Mouse (Mus musculus): ENCODE measurements around the gene Hist1h2bl. TPM values are rescaled to one million over a fixed set of nuclear protein-coding genes. Genes with fewer than 3 reads are reported as not detected.

The Hist1h2bl gene
- polyA plus RNA-seq, 1 experiment = 1.0 TPM

GRCm38 (mm10) chr13:21710821-21711525, 5.0 kb downstream of the Hist1h2bl start:
- DNase-seq = peak; percentile 84
- H3K4me1 ChIP-seq (ENCODE audit: control insufficient read depth, insufficient read depth, low read length) = peaks cover 8% of the 10 kb centered on the region; the same call in 1 of the 2 replicates
- no peaks in the 10 kb centered on the region for H3K36me3 ChIP-seq (ENCODE audit: control insufficient read depth, insufficient read depth, low read length)
- no peaks in the 10 kb centered on the region for H3K27me3 ChIP-seq (replicated peaks; ENCODE audit: control insufficient read depth, insufficient read depth, low read length)
- no peak overlapping the region for H3K27ac ChIP-seq (ENCODE audit: insufficient read depth, low read depth, low read length)
- 6% methylated on average over 22 of the region's 22 CpGs for WGBS
- no peak for TF ChIP-seq CTCF (conservative IDR thresholded peaks at IDR 0.05; ENCODE audit: insufficient read depth, insufficient read length, low read depth, low read length)
- TF ChIP-seq POLR2A (IDR thresholded peaks at IDR 0.05; ENCODE audit: low read depth, low read length) = no peak
- peak overlapping the region; percentile 49 for H3K4me3 ChIP-seq (ENCODE audit: insufficient read depth, low read depth, low read length)

GRCm38 (mm10) chr13:21710031-21710711, 5.8 kb downstream of the Hist1h2bl start:
- Histone ChIP-seq H3K4me1 (ENCODE audit: control insufficient read depth, insufficient read depth, low read length) (peaks cover 5% of the 10 kb centered on the region; the same call in 1 of the 2 replicates), H3K27me3 (replicated peaks; ENCODE audit: control insufficient read depth, insufficient read depth, low read length) (no peaks in the 10 kb centered on the region), H3K36me3 (ENCODE audit: control insufficient read depth, insufficient read depth, low read length) (no peaks in the 10 kb centered on the region), H3K27ac (ENCODE audit: insufficient read depth, low read depth, low read length) (peak overlapping the region; percentile 17; the same call in 1 of the 2 replicates), H3K4me3 (ENCODE audit: insufficient read depth, low read depth, low read length) (peak overlapping the region; percentile 71)
- under 1% methylated on average over 32 of the region's 32 CpGs for WGBS
- DNase-seq = peak; percentile 92
- peak; percentile 76 for TF ChIP-seq CTCF (conservative IDR thresholded peaks at IDR 0.05; ENCODE audit: insufficient read depth, insufficient read length, low read depth, low read length)
- no peak for TF ChIP-seq POLR2A (IDR thresholded peaks at IDR 0.05; ENCODE audit: low read depth, low read length)

- Histone ChIP-seq H3K27ac (ENCODE audit: insufficient read depth, low read depth, low read length) (no peak overlapping the region), H3K4me1 (ENCODE audit: control insufficient read depth, insufficient read depth, low read length) (no peaks in the 10 kb centered on the region), H3K4me3 (ENCODE audit: insufficient read depth, low read depth, low read length) (no peak overlapping the region), H3K27me3 (replicated peaks; ENCODE audit: control insufficient read depth, insufficient read depth, low read length) (no peaks in the 10 kb centered on the region), H3K36me3 (ENCODE audit: control insufficient read depth, insufficient read depth, low read length) (no peaks in the 10 kb centered on the region)
- DNase-seq = no peak
- TF ChIP-seq POLR2A (IDR thresholded peaks at IDR 0.05; ENCODE audit: low read depth, low read length) (no peak), CTCF (conservative IDR thresholded peaks at IDR 0.05; ENCODE audit: insufficient read depth, insufficient read length, low read depth, low read length) (no peak)
- WGBS = 67% methylated on average over 4 of the region's 4 CpGs
Observed at GRCm38 (mm10) chr13:21706669-21707068, 9.3 kb downstream of the Hist1h2bl start.

- no peak for DNase-seq
- Histone ChIP-seq H3K27ac (ENCODE audit: insufficient read depth, low read depth, low read length) (no peak within 1 kb of the TSS), H3K27me3 (replicated peaks; ENCODE audit: control insufficient read depth, insufficient read depth, low read length) (no peaks in the 10 kb centered on the region; the same call in 1 of the 2 replicates), H3K4me3 (ENCODE audit: insufficient read depth, low read depth, low read length) (no peak within 1 kb of the TSS), H3K36me3 (ENCODE audit: control insufficient read depth, insufficient read depth, low read length) (no peaks in the 10 kb centered on the region), H3K4me1 (ENCODE audit: control insufficient read depth, insufficient read depth, low read length) (no peaks in the 10 kb centered on the region)
- TF ChIP-seq POLR2A (IDR thresholded peaks at IDR 0.05; ENCODE audit: low read depth, low read length) (no peak), CTCF (conservative IDR thresholded peaks at IDR 0.05; ENCODE audit: insufficient read depth, insufficient read length, low read depth, low read length) (no peak)
Observed at GRCm38 (mm10) chr13:21697811-21698210, 18.1 kb downstream of the Hist1h2bl start, which contains the start of gene Olfr1359. Gene Olfr1359, plus strand, starts transcription at chr13:21698111.

GRCm38 (mm10) chr13:21677305-21677704, 38.6 kb downstream of the Hist1h2bl start, which contains the start of gene Olfr1360:
Gene Olfr1360, minus strand, starts transcription at chr13:21677405.
- no peak within 1 kb of the TSS for H3K4me3 ChIP-seq (ENCODE audit: insufficient read depth, low read depth, low read length)
- no peaks in the 10 kb centered on the region for H3K27me3 ChIP-seq (replicated peaks; ENCODE audit: control insufficient read depth, insufficient read depth, low read length)
- H3K4me1 ChIP-seq (ENCODE audit: control insufficient read depth, insufficient read depth, low read length) = no peaks in the 10 kb centered on the region
- WGBS = 75% methylated on average over 2 of the region's 2 CpGs
- DNase-seq = no peak
- H3K27ac ChIP-seq (ENCODE audit: insufficient read depth, low read depth, low read length) = no peak within 1 kb of the TSS
- TF ChIP-seq POLR2A (IDR thresholded peaks at IDR 0.05; ENCODE audit: low read depth, low read length) (no peak), CTCF (conservative IDR thresholded peaks at IDR 0.05; ENCODE audit: insufficient read depth, insufficient read length, low read depth, low read length) (no peak)
- H3K36me3 ChIP-seq (ENCODE audit: control insufficient read depth, insufficient read depth, low read length) = no peaks in the 10 kb centered on the region

Other genes with a start within 250 kb of the Hist1h2bl start
- 0.13 and 0.23 TPM in 2 replicates for gene Nkapl, start 247.6 kb downstream of the Hist1h2bl start, polyA plus RNA-seq (2012; rRNA removed)
- 0.54 and 0.56 TPM in 2 replicates for gene Zkscan4, start 237.2 kb downstream of the Hist1h2bl start, polyA plus RNA-seq (2012; rRNA removed)
- not detected in 2 replicates for gene Gm10065, start 236.7 kb downstream of the Hist1h2bl start, polyA plus RNA-seq (2012; rRNA removed)
- 0.26 and 0.34 TPM in 2 replicates for gene AK157302, start 220.9 kb downstream of the Hist1h2bl start, polyA plus RNA-seq (2012; rRNA removed)
- 54.6 and 55.1 TPM in 2 replicates for gene Gm11273, start 214.7 kb downstream of the Hist1h2bl start, polyA plus RNA-seq (2012; rRNA removed)
- 3.0 and 4.2 TPM in 2 replicates for gene Zkscan8, start 185.0 kb downstream of the Hist1h2bl start, polyA plus RNA-seq (2012; rRNA removed)
- not detected in 2 replicates for gene Olfr1366, start 173.3 kb downstream of the Hist1h2bl start, polyA plus RNA-seq (2012; rRNA removed)
- not detected in 2 replicates for gene Olfr1535, start 156.2 kb downstream of the Hist1h2bl start, polyA plus RNA-seq (2012; rRNA removed)
- not detected in 2 replicates for gene Olfr1364, start 134.4 kb downstream of the Hist1h2bl start, polyA plus RNA-seq (2012; rRNA removed)
- gene Olfr1362, start 102.1 kb downstream of the Hist1h2bl start, polyA plus RNA-seq (2012; rRNA removed) = not detected in 2 replicates
- not detected in 2 replicates for gene Olfr11, start 73.6 kb downstream of the Hist1h2bl start, polyA plus RNA-seq (2012; rRNA removed)
- gene Olfr1361, start 52.8 kb downstream of the Hist1h2bl start, polyA plus RNA-seq (2012; rRNA removed) = not detected in 2 replicates
- gene Olfr1360, start 38.7 kb downstream of the Hist1h2bl start, polyA plus RNA-seq (2012; rRNA removed) = not detected in 2 replicates
- gene Olfr1359, start 18.0 kb downstream of the Hist1h2bl start, polyA plus RNA-seq (2012; rRNA removed) = not detected in 2 replicates
- 0.49 and 1.2 TPM in 2 replicates for gene Hist1h2ai, start 279 bp upstream of the Hist1h2bl start, polyA plus RNA-seq (2012; rRNA removed)
- gene Hist1h3h, start 1.5 kb upstream of the Hist1h2bl start, polyA plus RNA-seq (2012; rRNA removed) = 1.1 and 2.2 TPM in 2 replicates
- 0.24 and 0.38 TPM in 2 replicates for gene Hist1h2bm, start 5.9 kb upstream of the Hist1h2bl start, polyA plus RNA-seq (2012; rRNA removed)
- gene Hist1h4j, start 18.9 kb upstream of the Hist1h2bl start, polyA plus RNA-seq (2012; rRNA removed) = 0.75 and 1.1 TPM in 2 replicates
- gene Hist1h4k, start 34.4 kb upstream of the Hist1h2bl start, polyA plus RNA-seq (2012; rRNA removed) = 2.6 and 6.8 TPM in 2 replicates
- gene Hist1h2ak, start 37.7 kb upstream of the Hist1h2bl start, polyA plus RNA-seq (2012; rRNA removed) = 0.72 and 0.77 TPM in 2 replicates
- not detected in 2 replicates for gene Hist1h2bn, start 38.0 kb upstream of the Hist1h2bl start, polyA plus RNA-seq (2012; rRNA removed)
- 0.14 TPM in 1 of 2 replicates, not detected in the other for gene Hist1h1b, start 64.5 kb upstream of the Hist1h2bl start, polyA plus RNA-seq (2012; rRNA removed)
- 1.1 and 3.3 TPM in 2 replicates for gene Hist1h3i, start 67.2 kb upstream of the Hist1h2bl start, polyA plus RNA-seq (2012; rRNA removed)
- gene Hist1h2an, start 71.1 kb upstream of the Hist1h2bl start, polyA plus RNA-seq (2012; rRNA removed) = 0.33 TPM in 1 of 2 replicates, not detected in the other
- gene Hist1h2bp, start 71.3 kb upstream of the Hist1h2bl start, polyA plus RNA-seq (2012; rRNA removed) = 0.43 TPM in 1 of 2 replicates, not detected in the other
- gene Hist1h2bq, start 94.1 kb upstream of the Hist1h2bl start, polyA plus RNA-seq (2012; rRNA removed) = 1.4 and 2.7 TPM in 2 replicates
- gene Hist1h2ao, start 94.3 kb upstream of the Hist1h2bl start, polyA plus RNA-seq (2012; rRNA removed) = not detected in 2 replicates
- gene Hist1h4m, start 95.6 kb upstream of the Hist1h2bl start, polyA plus RNA-seq (2012; rRNA removed) = not detected in 2 replicates
- 3.6 and 5.2 TPM in 2 replicates for gene Hist1h4n, start 116.1 kb upstream of the Hist1h2bl start, polyA plus RNA-seq (2012; rRNA removed)
- gene Hist1h2ap, start 117.4 kb upstream of the Hist1h2bl start, polyA plus RNA-seq (2012; rRNA removed) = 7.6 and 8.6 TPM in 2 replicates
- gene Hist1h2br, start 117.6 kb upstream of the Hist1h2bl start, polyA plus RNA-seq (2012; rRNA removed) = 1.3 and 2.1 TPM in 2 replicates
- gene Zfp184, start 229.0 kb upstream of the Hist1h2bl start, polyA plus RNA-seq (2012; rRNA removed) = 0.39 and 0.44 TPM in 2 replicates

Data from kidney, adult 2 months (tissue).